Mouse (Mus musculus): ENCODE data around the gene Wdr73. TPM values are rescaled to one million over a fixed set of nuclear protein-coding genes. Genes with fewer than 3 reads are reported as not detected.
A peak's percentile ranks its signal among the peaks of the same experiment; 100 is the strongest.

The Wdr73 gene
- total and polyA plus RNA-seq, 3 experiments = 57.8 to 67.0 TPM; not detected in 1

GRCm38 (mm10) chr7:80893086-80893752 is 7.8 kb downstream of the Wdr73 start:
- H3K4me1 ChIP-seq (ENCODE audit: control insufficient read depth in 1 of 2, insufficient read depth in 2 of 2, low read length in 2 of 2) = peaks cover 0 to 11% of the 10 kb centered on the region in 2 experiments; a peak in 3 of 4 replicates
- H3K36me3 ChIP-seq (ENCODE audit: control insufficient read depth in 1 of 2, insufficient read depth in 2 of 2, low read length in 2 of 2) = peaks cover 5 to 12% of the 10 kb centered on the region in 2 experiments
- H3K27me3 ChIP-seq (ENCODE audit: control insufficient read depth in 1 of 2, insufficient read depth in 2 of 2, low read length in 2 of 2) = no peaks in the 10 kb centered on the region
- H3K9ac ChIP-seq (ENCODE audit: control insufficient read depth, low read depth, low read length, poor library complexity, severe bottlenecking) = no peak overlapping the region
- DNase-seq (ENCODE audit: low read depth, low spot score) = no peak
- H3K79me2 ChIP-seq (ENCODE audit: control insufficient read depth, insufficient read depth, low read length, poor library complexity) = 0 out of 2 replicates have a peak, but pooled peaks cover 2% of the 10 kb centered on the region
- no peak overlapping the region for H3K27ac ChIP-seq (ENCODE audit: control insufficient read depth, low read depth, low read length)
- no peak for TF ChIP-seq ELF1 (IDR thresholded peaks at IDR 0.05; ENCODE audit: low read depth, low read length)
- TF ChIP-seq ZC3H11A (IDR thresholded peaks at IDR 0.05; ENCODE audit: low read depth, low read length) = no peak
- no peak for TF ChIP-seq TAL1 (IDR thresholded peaks at IDR 0.05; ENCODE audit: low read length)
- TF ChIP-seq RAD21 (IDR thresholded peaks at IDR 0.05; ENCODE audit: low read depth, low read length) = no peak
- no peak for TF ChIP-seq ETS1 (IDR thresholded peaks at IDR 0.05; ENCODE audit: low read depth, low read length)
- TF ChIP-seq HCFC1 (IDR thresholded peaks at IDR 0.05; ENCODE audit: low read depth, low read length) = no peak
- H3K9me3 ChIP-seq (replicated peaks; ENCODE audit: insufficient read depth, low read length) = no peaks in the 10 kb centered on the region
- no peak overlapping the region for H3K4me3 ChIP-seq (ENCODE audit: control insufficient read depth in 1 of 2, insufficient read depth in 1 of 2, low read depth in 2 of 2, low read length in 2 of 2)

GRCm38 (mm10) chr7:80889841-80890241 is 11.2 kb downstream of the Wdr73 start:
- H3K9ac ChIP-seq (ENCODE audit: control insufficient read depth, low read depth, low read length, poor library complexity, severe bottlenecking) = peak overlapping the region; percentile 35
- H3K27ac ChIP-seq (ENCODE audit: control insufficient read depth, low read depth, low read length) = peak overlapping the region; percentile 28
- peaks cover 0 to 11% of the 10 kb centered on the region in 2 experiments; a peak in 3 of 4 replicates for H3K4me1 ChIP-seq (ENCODE audit: control insufficient read depth in 1 of 2, insufficient read depth in 2 of 2, low read length in 2 of 2)
- no peaks in the 10 kb centered on the region for H3K9me3 ChIP-seq (replicated peaks; ENCODE audit: insufficient read depth, low read length)
- no peak for TF ChIP-seq GATA1 (IDR thresholded peaks at IDR 0.05; ENCODE audit: low read depth, low read length)
- TF ChIP-seq CHD2 (IDR thresholded peaks at IDR 0.05; ENCODE audit: low read length) = no peak
- TF ChIP-seq ETS1 (IDR thresholded peaks at IDR 0.05; ENCODE audit: low read depth, low read length) = no peak
- TF ChIP-seq NRF1 (IDR thresholded peaks at IDR 0.05; ENCODE audit: insufficient read depth, low read depth, low read length, poor library complexity, severe bottlenecking) = no peak
- peak; percentile 65; the same call in 1 of the 2 replicates for TF ChIP-seq ELF1 (IDR thresholded peaks at IDR 0.05; ENCODE audit: low read depth, low read length)
- no peak for TF ChIP-seq ZNF384 (IDR thresholded peaks at IDR 0.05; ENCODE audit: low read depth, low read length)
- TF ChIP-seq EP300 (IDR thresholded peaks at IDR 0.05; ENCODE audit: low read depth in 1 of 2, low read length in 2 of 2) = 0 out of 4 replicates have a peak, but pooled peaks of 1 of the 2 experiments have one; percentile 10
- no peak for TF ChIP-seq USF1 (IDR thresholded peaks at IDR 0.05; ENCODE audit: low read depth, low read length)
- peak; percentile 29; the same call in 1 of the 2 replicates for TF ChIP-seq MXI1 (IDR thresholded peaks at IDR 0.05; ENCODE audit: low read depth, low read length)
- no peak for TF ChIP-seq BHLHE40 (IDR thresholded peaks at IDR 0.05; ENCODE audit: borderline replicate concordance, low read depth, low read length)
- TF ChIP-seq GABPA (IDR thresholded peaks at IDR 0.05; ENCODE audit: low read depth, low read length) = no peak
- no peak for TF ChIP-seq ZC3H11A (IDR thresholded peaks at IDR 0.05; ENCODE audit: low read depth, low read length)
- TF ChIP-seq JUND (IDR thresholded peaks at IDR 0.05; ENCODE audit: low read depth, low read length) = no peak
- no peak for TF ChIP-seq CHD1 (IDR thresholded peaks at IDR 0.05; ENCODE audit: low read depth, low read length)
- TF ChIP-seq E2F4 (IDR thresholded peaks at IDR 0.05; ENCODE audit: borderline replicate concordance, low read depth, low read length) = no peak
- TF ChIP-seq USF2 (IDR thresholded peaks at IDR 0.05; ENCODE audit: borderline replicate concordance in 1 of 2, insufficient read depth in 1 of 2, low read depth in 1 of 2, low read length in 2 of 2) = no peak
- TF ChIP-seq TAL1 (IDR thresholded peaks at IDR 0.05; ENCODE audit: low read length) = no peak
- peak; percentile 28; the same call in 1 of the 2 replicates for TF ChIP-seq HCFC1 (IDR thresholded peaks at IDR 0.05; ENCODE audit: low read depth, low read length)
- H3K4me3 ChIP-seq (ENCODE audit: control insufficient read depth in 1 of 2, insufficient read depth in 1 of 2, low read depth in 2 of 2, low read length in 2 of 2) = no peak overlapping the region
- H3K36me3 ChIP-seq (ENCODE audit: control insufficient read depth in 1 of 2, insufficient read depth in 2 of 2, low read length in 2 of 2) = peaks cover 5 to 6% of the 10 kb centered on the region in 2 experiments
- no peaks in the 10 kb centered on the region for H3K27me3 ChIP-seq (ENCODE audit: control insufficient read depth in 1 of 2, insufficient read depth in 2 of 2, low read length in 2 of 2)
- H3K79me2 ChIP-seq (ENCODE audit: control insufficient read depth, insufficient read depth, low read length, poor library complexity) = no peaks in the 10 kb centered on the region
- DNase-seq (ENCODE audit: low read depth, low spot score) = peak; percentile 57
